Mouse (Mus musculus): ENCODE data around the gene Plagl1.

GRCm38 (mm10) chr10:13098895-13099294 lies 38.6 kb downstream of the Plagl1 start:
- TF ChIP-seq CTCF (IDR thresholded peaks at IDR 0.05; ENCODE audit: low read depth, low read length) (no peak), GATA1 (IDR thresholded peaks at IDR 0.05; ENCODE audit: borderline replicate concordance, low read length) (no peak), TAL1 (conservative IDR thresholded peaks at IDR 0.05; ENCODE audit: low read depth, low read length) (no peak), POLR2AphosphoS5 (IDR thresholded peaks at IDR 0.05; ENCODE audit: insufficient replicate concordance, low read depth, low read length) (no peak), GATA2 (IDR thresholded peaks at IDR 0.05; ENCODE audit: borderline replicate concordance, low read depth, low read length) (no peak)

Data from G1E (cell line).